In the genomic region with DNA sequence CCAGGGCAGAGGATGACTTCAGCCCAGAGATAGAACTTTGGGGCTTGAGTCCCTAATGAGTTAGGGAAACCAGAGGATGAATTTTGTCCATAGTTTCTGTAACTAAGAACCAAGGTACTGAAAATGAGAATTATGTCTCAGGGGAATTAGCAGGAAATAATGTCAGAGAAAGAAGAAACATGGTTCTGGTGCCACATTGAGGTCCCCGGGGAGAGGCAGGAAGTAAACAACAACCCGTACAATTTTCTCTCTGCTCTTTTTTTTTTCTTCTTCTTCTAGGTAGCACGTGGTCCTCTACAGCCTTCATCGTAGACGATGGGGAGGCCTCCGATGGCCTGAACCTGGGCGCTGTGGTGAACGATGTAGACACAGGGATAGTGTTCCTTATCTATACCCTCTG, we compare ENCODE assay signal across 9 mouse cellular contexts. TPM values are rescaled to one million over a fixed set of nuclear protein-coding genes. Genes with fewer than 3 reads are reported as not detected.
DNase-seq lines count a peak whose midpoint lies in the region; ATAC-seq and TF ChIP-seq lines count a peak whose summit lies in the region.
"Had no signal": no experiment of that assay in that cellular context is flagged by ENCODE, and none has a peak within 500 bp of the region (broad histone marks: within the 10 kb centered on the region; RNA-seq: fewer than 3 reads in every experiment).

No protein-coding gene starts in this region.

- H3K4me3 ChIP-seq in heart, postnatal 0 days (ENCODE audit: low read depth, low read length) = peak overlapping the region; percentile 64
- peak overlapping the region; percentile 92 for H3K4me3 ChIP-seq in ES-Bruce4 (ENCODE audit: low read depth, low read length)
- peak overlapping the region; percentile 69; the same call in 1 of the 2 replicates for H3K4me3 ChIP-seq in hindbrain, embryonic 11.5 days (ENCODE audit: low read depth, low read length)
- H3K4me3 ChIP-seq in midbrain, embryonic 12.5 days = peak overlapping the region; percentile 72

- H3K4me2 ChIP-seq in heart, postnatal 0 days (ENCODE audit: low read depth, low read length) = peak overlapping the region; percentile 92
- H3K4me2 ChIP-seq in hindbrain, embryonic 11.5 days (replicated peaks; ENCODE audit: low read depth, low read length) = peak overlapping the region; percentile 93
- peak overlapping the region; percentile 98 for H3K4me2 ChIP-seq in midbrain, embryonic 12.5 days (replicated peaks)

- 65% methylated on average over 8 of the region's 8 CpGs for whole genome bisulfite sequencing in heart, postnatal 0 days
- 91% methylated on average over 8 of the region's 8 CpGs for WGBS in hindbrain, embryonic 11.5 days
- WGBS in midbrain, embryonic 12.5 days = 94% methylated on average over 8 of the region's 8 CpGs

- H3K9me3 ChIP-seq in heart, postnatal 0 days (replicated peaks; ENCODE audit: control insufficient read depth, low read length) = no peaks in the 10 kb centered on the region
- H3K9me3 ChIP-seq in ES-Bruce4 (replicated peaks; ENCODE audit: control insufficient read depth, insufficient read depth, low read length, poor library complexity, severe bottlenecking) = no peaks in the 10 kb centered on the region
- no peaks in the 10 kb centered on the region for H3K9me3 ChIP-seq in hindbrain, embryonic 11.5 days (ENCODE audit: control insufficient read depth, low read length)
- no peaks in the 10 kb centered on the region for H3K9me3 ChIP-seq in midbrain, embryonic 12.5 days

- TF ChIP-seq CTCF in heart, postnatal 0 days (IDR thresholded peaks at IDR 0.05; ENCODE audit: low read depth) = no peak
- TF ChIP-seq CTCF in ES-Bruce4 (IDR thresholded peaks at IDR 0.05; ENCODE audit: low read depth, low read length) = no peak

- DNase-seq in heart, postnatal 0 days (ENCODE audit: low spot score) = no peak
- no peak for DNase-seq in heart, adult 9 months (ENCODE audit: low spot score in 2 of 2)
- no peak for DNase-seq in hindbrain, embryonic 11.5 days (ENCODE audit: low spot score)
- no peak for DNase-seq in urinary bladder, postnatal 10 days (ENCODE audit: low spot score)
- DNase-seq in ovary, postnatal 14 days (ENCODE audit: low spot score) = no peak
- DNase-seq in ovary, postnatal 10 days (ENCODE audit: low spot score) = no peak

- no peak for TF ChIP-seq EP300 in heart, postnatal 0 days (IDR thresholded peaks at IDR 0.05; ENCODE audit: low read depth)
- TF ChIP-seq EP300 in ES-Bruce4 (IDR thresholded peaks at IDR 0.05; ENCODE audit: insufficient read depth, low read depth, low read length) = no peak

- TF ChIP-seq POLR2A in ES-Bruce4 (IDR thresholded peaks at IDR 0.05; ENCODE audit: insufficient read depth, low read length) = no peak

- no peak for ATAC-seq in heart, postnatal 0 days (ENCODE audit: insufficient read depth, low read depth)
- ATAC-seq in hindbrain, embryonic 11.5 days (ENCODE audit: low FRiP score) = no peak
- no peak for ATAC-seq in midbrain, embryonic 12.5 days (ENCODE audit: low FRiP score, low read depth)

- no peaks in the 10 kb centered on the region for H3K27me3 ChIP-seq in heart, postnatal 0 days (ENCODE audit: control insufficient read depth, insufficient read depth, low read length)
- H3K27me3 ChIP-seq in ES-Bruce4 (ENCODE audit: control insufficient read depth, insufficient read depth, low read length, poor library complexity, severe bottlenecking) = no peaks in the 10 kb centered on the region
- H3K27me3 ChIP-seq in hindbrain, embryonic 11.5 days (ENCODE audit: control insufficient read depth, insufficient read depth, low read length) = no peaks in the 10 kb centered on the region
- peaks cover 3% of the 10 kb centered on the region; the same call in 1 of the 2 replicates for H3K27me3 ChIP-seq in midbrain, embryonic 12.5 days
- H3K27me3 ChIP-seq: Patski had no signal

- H3K4me1 ChIP-seq in heart, postnatal 0 days (ENCODE audit: control insufficient read depth, insufficient read depth) = peaks cover 10% of the 10 kb centered on the region; the same call in 1 of the 2 replicates
- peaks cover 2% of the 10 kb centered on the region for H3K4me1 ChIP-seq in ES-Bruce4 (ENCODE audit: control insufficient read depth, insufficient read depth, low read length)
- H3K4me1 ChIP-seq in hindbrain, embryonic 11.5 days (replicated peaks; ENCODE audit: control insufficient read depth, insufficient read depth, low read length) = 0 out of 2 replicates have a peak, but pooled peaks cover 3% of the 10 kb centered on the region
- peaks cover 9% of the 10 kb centered on the region for H3K4me1 ChIP-seq in midbrain, embryonic 12.5 days

- peaks cover 8% of the 10 kb centered on the region; the same call in 1 of the 2 replicates for H3K36me3 ChIP-seq in heart, postnatal 0 days (replicated peaks; ENCODE audit: control insufficient read depth, insufficient read depth, low read length)
- no peaks in the 10 kb centered on the region for H3K36me3 ChIP-seq in ES-Bruce4 (ENCODE audit: control insufficient read depth, insufficient read depth, low read length, poor library complexity, severe bottlenecking)
- no peaks in the 10 kb centered on the region for H3K36me3 ChIP-seq in hindbrain, embryonic 11.5 days (ENCODE audit: control insufficient read depth, insufficient read depth, low read length)
- H3K36me3 ChIP-seq in midbrain, embryonic 12.5 days = peaks cover 8% of the 10 kb centered on the region; the same call in 1 of the 2 replicates

- no peak overlapping the region for H3K27ac ChIP-seq in heart, postnatal 0 days (ENCODE audit: low read depth)
- no peak overlapping the region for H3K27ac ChIP-seq in ES-Bruce4 (ENCODE audit: insufficient read depth, low read length)
- no peak overlapping the region for H3K27ac ChIP-seq in hindbrain, embryonic 11.5 days (ENCODE audit: low read depth, low read length)
- H3K27ac ChIP-seq in midbrain, embryonic 12.5 days (replicated peaks) = no peak overlapping the region

- H3K9ac ChIP-seq in heart, postnatal 0 days (replicated peaks; ENCODE audit: low read depth, low read length) = peak overlapping the region; percentile 69; the same call in 1 of the 2 replicates
- peak overlapping the region; percentile 60; the same call in 1 of the 2 replicates for H3K9ac ChIP-seq in ES-Bruce4 (ENCODE audit: low read depth, poor library complexity, severe bottlenecking)
- H3K9ac ChIP-seq in hindbrain, embryonic 11.5 days (ENCODE audit: low read depth, low read length) = no peak overlapping the region
- peak overlapping the region; percentile 83 for H3K9ac ChIP-seq in midbrain, embryonic 12.5 days (replicated peaks)

RNA-seq across cellular contexts. Expression of a gene that starts 1.2 kb away (rescaled TPM):
- total RNA-seq in heart, postnatal 0 days (2014; rRNA removed; ENCODE audit: low replicate concordance) = 30.1 and 79.2 TPM in 2 replicates
- polyA plus RNA-seq in heart, postnatal 0 days (2015; fragmentation: Nextera tagmentation; extraction: Ambion mirVana) = 18.6 and 19.5 TPM in 2 replicates
- 13.6 and 15.1 TPM in 2 replicates for polyA plus RNA-seq in ES-Bruce4 (2011; ENCODE audit: insufficient read depth, insufficient read length, low read depth, missing spikeins)
- polyA plus RNA-seq in hindbrain, embryonic 11.5 days (2014; fragmentation: Nextera tagmentation; extraction: Ambion mirVana) = 12.9 and 14.5 TPM in 2 replicates
- polyA plus RNA-seq in midbrain, embryonic 12.5 days (2016; fragmentation: Nextera tagmentation; extraction: Ambion mirVana) = 20.4 and 20.7 TPM in 2 replicates

RNA-seq across cellular contexts. Expression of a gene that starts 18.0 kb away (rescaled TPM):
- not detected in 2 replicates for total RNA-seq in heart, postnatal 0 days (2014; rRNA removed; ENCODE audit: low replicate concordance)
- 0.29 TPM in 1 of 2 replicates, not detected in the other for polyA plus RNA-seq in heart, postnatal 0 days (2015; fragmentation: Nextera tagmentation; extraction: Ambion mirVana)
- polyA plus RNA-seq in ES-Bruce4 (2011; ENCODE audit: insufficient read depth, insufficient read length, low read depth, missing spikeins) = 5.3 and 5.8 TPM in 2 replicates
- polyA plus RNA-seq in hindbrain, embryonic 11.5 days (2014; fragmentation: Nextera tagmentation; extraction: Ambion mirVana) = 0.12 and 0.29 TPM in 2 replicates
- 0.08 and 0.13 TPM in 2 replicates for polyA plus RNA-seq in midbrain, embryonic 12.5 days (2016; fragmentation: Nextera tagmentation; extraction: Ambion mirVana)

RNA-seq across cellular contexts. Expression of a gene that starts 26.8 kb away (rescaled TPM):
- total RNA-seq in heart, postnatal 0 days (2014; rRNA removed; ENCODE audit: low replicate concordance) = 6.0 and 21.6 TPM in 2 replicates
- 0.14 and 0.25 TPM in 2 replicates for polyA plus RNA-seq in heart, postnatal 0 days (2015; fragmentation: Nextera tagmentation; extraction: Ambion mirVana)
- polyA plus RNA-seq in ES-Bruce4 (2011; ENCODE audit: insufficient read depth, insufficient read length, low read depth, missing spikeins) = 2.6 and 3.0 TPM in 2 replicates
- polyA plus RNA-seq in hindbrain, embryonic 11.5 days (2014; fragmentation: Nextera tagmentation; extraction: Ambion mirVana) = 0.15 TPM in 1 of 2 replicates, not detected in the other
- 0.22 TPM in 1 of 2 replicates, not detected in the other for polyA plus RNA-seq in midbrain, embryonic 12.5 days (2016; fragmentation: Nextera tagmentation; extraction: Ambion mirVana)

RNA-seq across cellular contexts. Expression of a gene that starts 34.0 kb away (rescaled TPM):
- total RNA-seq in heart, postnatal 0 days (2014; rRNA removed; ENCODE audit: low replicate concordance) = 80.3 and 95.8 TPM in 2 replicates
- 17.5 and 17.6 TPM in 2 replicates for polyA plus RNA-seq in heart, postnatal 0 days (2015; fragmentation: Nextera tagmentation; extraction: Ambion mirVana)
- 60.9 and 75.4 TPM in 2 replicates for polyA plus RNA-seq in ES-Bruce4 (2011; ENCODE audit: insufficient read depth, insufficient read length, low read depth, missing spikeins)
- 57.4 and 70.1 TPM in 2 replicates for polyA plus RNA-seq in hindbrain, embryonic 11.5 days (2014; fragmentation: Nextera tagmentation; extraction: Ambion mirVana)
- polyA plus RNA-seq in midbrain, embryonic 12.5 days (2016; fragmentation: Nextera tagmentation; extraction: Ambion mirVana) = 113 and 120 TPM in 2 replicates

RNA-seq across cellular contexts. Expression of a gene that starts 34.2 kb away (rescaled TPM):
- 4.5 and 7.1 TPM in 2 replicates for total RNA-seq in heart, postnatal 0 days (2014; rRNA removed; ENCODE audit: low replicate concordance)
- polyA plus RNA-seq in heart, postnatal 0 days (2015; fragmentation: Nextera tagmentation; extraction: Ambion mirVana) = 2.9 and 3.3 TPM in 2 replicates
- polyA plus RNA-seq in ES-Bruce4 (2011; ENCODE audit: insufficient read depth, insufficient read length, low read depth, missing spikeins) = 9.9 and 10.8 TPM in 2 replicates
- 0.64 and 1.2 TPM in 2 replicates for polyA plus RNA-seq in hindbrain, embryonic 11.5 days (2014; fragmentation: Nextera tagmentation; extraction: Ambion mirVana)
- polyA plus RNA-seq in midbrain, embryonic 12.5 days (2016; fragmentation: Nextera tagmentation; extraction: Ambion mirVana) = 0.86 and 2.1 TPM in 2 replicates
